Mouse (Mus musculus): ENCODE measurements around the gene Mybph. TPM values are rescaled to one million over a fixed set of nuclear protein-coding genes. Genes with fewer than 3 reads are reported as not detected.

Gene Mybph
- polyA plus RNA-seq, 1 experiment from 2014 or later: 0.10 TPM

DNA sequence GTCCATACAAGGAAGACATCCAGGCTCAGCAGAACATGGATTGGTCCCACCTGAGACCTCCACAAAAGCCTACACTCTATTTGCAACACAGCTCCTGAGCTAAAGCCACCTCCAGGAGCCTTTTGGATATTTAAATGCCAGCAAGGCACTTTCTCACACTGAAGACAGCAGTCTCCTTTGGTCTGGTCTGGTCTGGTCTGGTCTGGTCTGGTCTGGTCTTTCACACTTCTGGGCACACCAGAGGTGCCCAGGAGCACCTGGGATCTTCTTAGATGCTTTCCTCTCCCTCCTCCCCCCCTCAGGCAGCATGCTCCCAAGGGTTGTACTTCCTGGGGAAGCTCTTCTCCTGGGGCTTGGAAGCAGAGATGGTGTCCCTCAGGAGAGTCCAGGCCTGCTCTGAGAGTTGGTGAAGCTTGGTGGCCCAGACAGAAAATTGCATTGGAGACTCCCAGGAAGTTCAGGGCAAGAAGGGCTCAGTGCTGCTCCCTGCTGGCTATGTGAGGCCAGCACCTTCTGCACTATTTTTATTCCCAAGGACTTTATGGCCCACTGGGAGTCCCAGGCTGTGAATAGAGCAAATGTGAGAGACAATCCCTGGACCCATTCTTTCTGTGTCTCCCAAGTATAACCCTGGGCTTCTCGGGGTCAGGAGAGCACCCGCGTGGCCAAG lies 8.6 kb downstream of the Mybph start:
- peaks cover 12% of the 10 kb centered on the region; the same call in 1 of the 2 replicates for H3K4me1 ChIP-seq
- no peaks in the 10 kb centered on the region for H3K27me3 ChIP-seq (ENCODE audit: low read depth, poor library complexity, severe bottlenecking)
- 29% methylated on average over 3 of the region's 3 CpGs for WGBS
- H3K27ac ChIP-seq (replicated peaks): no peak overlapping the region
- no peaks in the 10 kb centered on the region for H3K36me3 ChIP-seq
- H3K9me3 ChIP-seq (replicated peaks): no peaks in the 10 kb centered on the region
- H3K4me3 ChIP-seq: no peak overlapping the region
- DNase-seq (ENCODE audit: low spot score): peak; percentile 53

- no peak for DNase-seq (ENCODE audit: low spot score)
- Histone ChIP-seq H3K4me3 (no peak overlapping the region), H3K9me3 (replicated peaks) (no peaks in the 10 kb centered on the region), H3K27ac (replicated peaks) (no peak overlapping the region), H3K27me3 (ENCODE audit: low read depth, poor library complexity, severe bottlenecking) (no peaks in the 10 kb centered on the region), H3K4me1 (0 out of 2 replicates have a peak, but pooled peaks cover 4% of the 10 kb centered on the region), H3K36me3 (no peaks in the 10 kb centered on the region)
- WGBS: 91% methylated on average over 13 of the region's 13 CpGs
Measured at GRCm38 (mm10) chr1:134204230-134204629, 11.0 kb downstream of the Mybph start.

- H3K9me3 ChIP-seq (replicated peaks): no peaks in the 10 kb centered on the region
- peak overlapping the region; percentile 33; the same call in 1 of the 2 replicates for H3K27ac ChIP-seq (replicated peaks)
- H3K27me3 ChIP-seq (ENCODE audit: low read depth, poor library complexity, severe bottlenecking): 0 out of 2 replicates have a peak, but pooled peaks cover 5% of the 10 kb centered on the region
- no peak overlapping the region for H3K4me3 ChIP-seq
- WGBS: 76% methylated on average over 9 of the region's 9 CpGs
- DNase-seq (ENCODE audit: low spot score): no peak
- H3K36me3 ChIP-seq: no peaks in the 10 kb centered on the region
- peaks cover 9% of the 10 kb centered on the region for H3K4me1 ChIP-seq
Measured at GRCm38 (mm10) chr1:134205296-134206018, 12.2 kb downstream of the Mybph start.

- H3K4me3 ChIP-seq: no peak overlapping the region
- no peaks in the 10 kb centered on the region for H3K36me3 ChIP-seq
- H3K9me3 ChIP-seq (replicated peaks): no peaks in the 10 kb centered on the region
- H3K4me1 ChIP-seq: peaks cover 15% of the 10 kb centered on the region
- H3K27me3 ChIP-seq (ENCODE audit: low read depth, poor library complexity, severe bottlenecking): 0 out of 2 replicates have a peak, but pooled peaks cover 6% of the 10 kb centered on the region
- no peak for DNase-seq (ENCODE audit: low spot score)
- no peak overlapping the region for H3K27ac ChIP-seq (replicated peaks)
- 59% methylated on average over 5 of the region's 5 CpGs for WGBS
Measured at GRCm38 (mm10) chr1:134206085-134206484, 12.8 kb downstream of the Mybph start.

DNA sequence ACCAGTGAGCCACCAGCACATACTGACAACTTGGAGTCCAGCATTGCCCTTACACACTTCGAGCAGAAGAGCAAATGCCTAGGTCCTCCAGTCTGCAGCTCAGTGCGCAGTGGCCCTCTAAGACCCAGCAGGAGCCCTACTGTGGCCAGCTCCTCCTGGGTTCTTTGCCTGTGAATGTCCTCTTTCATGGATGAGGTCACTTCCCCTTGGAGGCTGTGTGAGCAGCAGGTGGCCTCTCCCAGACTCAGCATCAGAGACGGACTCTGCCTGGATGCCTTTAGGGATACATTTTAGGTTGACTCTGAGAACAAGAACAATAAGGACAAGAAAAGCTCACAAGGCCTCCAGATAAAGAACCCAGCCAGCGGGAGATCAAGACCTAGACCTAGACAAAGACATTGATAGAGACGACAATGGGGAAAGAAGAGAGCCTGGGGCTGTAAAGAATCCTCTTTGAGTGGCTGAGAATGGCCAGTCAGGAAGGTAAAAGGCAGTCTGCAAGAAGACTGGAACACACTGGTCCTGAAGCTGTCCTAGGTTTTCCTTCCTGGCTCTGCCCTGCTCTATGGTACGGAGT lies 17.0 kb downstream of the Mybph start:
- Histone ChIP-seq H3K4me3 (no peak overlapping the region), H3K27ac (replicated peaks) (no peak overlapping the region), H3K27me3 (ENCODE audit: low read depth, poor library complexity, severe bottlenecking) (peaks cover 27% of the 10 kb centered on the region), H3K4me1 (peaks cover 34% of the 10 kb centered on the region), H3K9me3 (replicated peaks) (no peaks in the 10 kb centered on the region), H3K36me3 (no peaks in the 10 kb centered on the region)
- 53% methylated on average over 6 of the region's 6 CpGs for WGBS
- no peak for DNase-seq (ENCODE audit: low spot score)

DNA sequence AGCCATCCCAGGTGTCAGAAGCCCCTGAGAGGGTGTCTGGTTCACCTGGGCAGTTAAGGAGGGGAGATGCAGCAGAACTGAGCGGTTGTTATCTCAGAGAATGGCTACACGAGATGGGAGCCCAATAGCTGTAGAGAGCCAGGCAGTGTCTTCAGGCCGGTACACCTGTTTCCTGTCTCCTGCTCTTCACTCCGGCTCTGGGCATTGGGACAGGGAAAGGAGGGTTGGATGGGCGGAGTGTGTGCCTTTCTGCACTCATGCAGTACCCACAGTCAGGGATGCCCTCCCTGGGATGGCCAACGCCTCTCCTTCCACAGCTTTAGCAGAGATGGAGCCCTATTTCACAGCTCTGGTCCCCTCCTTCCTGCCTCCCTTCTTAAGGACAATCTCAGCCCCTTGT lies 17.8 kb downstream of the Mybph start:
- Histone ChIP-seq H3K27me3 (ENCODE audit: low read depth, poor library complexity, severe bottlenecking) (peaks cover 27% of the 10 kb centered on the region), H3K36me3 (no peaks in the 10 kb centered on the region), H3K4me3 (no peak overlapping the region), H3K4me1 (peaks cover 40% of the 10 kb centered on the region), H3K9me3 (replicated peaks) (no peaks in the 10 kb centered on the region), H3K27ac (replicated peaks) (peak overlapping the region; percentile 4; the same call in 1 of the 2 replicates)
- no peak for DNase-seq (ENCODE audit: low spot score)
- WGBS: 76% methylated on average over 6 of the region's 6 CpGs

DNA sequence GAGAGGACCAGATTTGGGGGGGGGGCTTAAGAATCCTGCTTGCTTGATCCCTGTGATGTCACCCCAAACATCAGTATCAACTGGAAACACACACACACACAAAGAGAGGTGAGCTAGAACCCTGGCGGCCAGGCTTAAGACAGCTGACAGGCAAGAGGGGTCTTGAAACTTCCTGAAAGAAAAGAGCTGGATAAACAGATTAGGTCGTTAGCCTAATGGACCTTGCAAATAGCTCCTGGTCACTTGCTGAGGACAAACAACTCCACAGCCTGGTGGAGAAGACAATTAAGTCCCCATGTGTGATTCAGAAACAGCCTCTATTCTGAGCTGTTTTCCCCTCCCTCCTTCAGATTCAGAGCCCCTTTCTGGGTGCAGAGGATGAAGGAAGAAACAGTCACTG lies 18.4 kb downstream of the Mybph start:
- no peak overlapping the region for H3K27ac ChIP-seq (replicated peaks)
- H3K27me3 ChIP-seq (ENCODE audit: low read depth, poor library complexity, severe bottlenecking): peaks cover 27% of the 10 kb centered on the region
- DNase-seq (ENCODE audit: low spot score): no peak
- peaks cover 44% of the 10 kb centered on the region for H3K4me1 ChIP-seq
- no peaks in the 10 kb centered on the region for H3K9me3 ChIP-seq (replicated peaks)
- no peak overlapping the region for H3K4me3 ChIP-seq
- H3K36me3 ChIP-seq: no peaks in the 10 kb centered on the region
- 19% methylated on average over 2 of the region's 2 CpGs for WGBS

DNA sequence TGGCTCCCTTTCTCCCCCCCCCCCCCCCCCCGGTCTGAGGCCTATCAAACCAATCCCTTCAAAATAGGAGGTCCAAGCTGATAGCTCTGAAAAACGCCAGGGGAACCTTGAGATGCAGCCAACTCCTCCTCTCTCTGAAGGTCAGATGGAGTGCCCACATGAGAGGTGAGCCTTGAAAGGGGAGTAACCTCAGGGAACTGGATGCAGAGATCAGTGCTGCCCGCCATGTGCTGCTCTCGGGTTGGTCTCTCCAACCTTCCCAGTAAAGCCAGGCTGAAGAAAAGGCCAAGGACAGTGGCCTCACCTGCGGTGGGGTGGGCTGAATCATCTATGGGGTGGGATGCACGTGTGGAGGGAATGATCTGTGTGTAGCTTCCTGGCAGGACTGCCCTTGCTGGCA lies 19.1 kb downstream of the Mybph start:
- Histone ChIP-seq H3K36me3 (no peaks in the 10 kb centered on the region), H3K4me3 (no peak overlapping the region), H3K4me1 (peaks cover 50% of the 10 kb centered on the region), H3K27ac (replicated peaks) (no peak overlapping the region), H3K27me3 (ENCODE audit: low read depth, poor library complexity, severe bottlenecking) (peaks cover 27% of the 10 kb centered on the region), H3K9me3 (replicated peaks) (no peaks in the 10 kb centered on the region)
- DNase-seq (ENCODE audit: low spot score): no peak
- WGBS: 73% methylated on average over 6 of the region's 6 CpGs

DNA sequence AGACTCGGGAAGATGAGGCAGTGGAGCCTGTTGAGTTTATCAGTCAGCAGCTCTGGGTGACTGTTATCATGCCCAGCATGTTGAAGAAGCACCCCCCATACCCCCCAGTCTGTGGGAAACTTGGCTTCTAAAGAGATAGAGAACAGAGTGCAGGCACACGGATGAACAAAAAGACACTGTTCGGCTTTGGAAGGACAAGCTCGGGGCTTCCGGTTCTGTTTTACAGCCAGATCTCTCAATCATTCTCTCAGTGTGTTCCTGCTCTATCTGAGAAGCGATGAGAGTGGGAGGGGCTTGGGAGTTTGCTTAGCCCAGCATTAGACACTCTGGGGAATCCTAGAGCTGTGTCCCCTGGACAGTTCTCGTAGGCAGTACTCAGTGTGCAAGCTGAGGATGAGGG lies 20.2 kb downstream of the Mybph start:
- peaks cover 50% of the 10 kb centered on the region for H3K4me1 ChIP-seq
- peaks cover 27% of the 10 kb centered on the region for H3K27me3 ChIP-seq (ENCODE audit: low read depth, poor library complexity, severe bottlenecking)
- H3K36me3 ChIP-seq: no peaks in the 10 kb centered on the region
- DNase-seq (ENCODE audit: low spot score): no peak
- no peak overlapping the region for H3K27ac ChIP-seq (replicated peaks)
- 86% methylated on average over 7 of the region's 7 CpGs for WGBS
- no peak overlapping the region for H3K4me3 ChIP-seq
- H3K9me3 ChIP-seq (replicated peaks): no peaks in the 10 kb centered on the region

DNA sequence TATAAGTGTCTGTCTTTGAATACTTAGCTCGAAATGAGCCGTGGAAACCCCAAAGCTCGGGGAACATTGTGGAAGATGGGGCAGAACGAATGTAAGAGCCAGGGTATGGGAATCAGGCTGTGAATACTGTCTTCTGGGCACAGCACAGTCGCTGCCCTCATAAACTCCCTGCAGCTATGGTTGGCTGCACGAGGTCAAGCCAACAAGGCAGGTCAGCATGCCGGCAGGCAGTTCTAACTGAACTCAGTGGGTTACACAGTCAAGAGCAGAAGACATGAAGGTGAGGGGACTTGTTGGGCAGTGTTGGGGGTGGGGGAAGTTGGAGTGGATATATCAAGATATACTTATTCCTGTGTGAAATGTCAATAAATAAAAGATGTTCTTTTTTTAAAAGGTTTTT lies 21.8 kb downstream of the Mybph start:
- Histone ChIP-seq H3K36me3 (no peaks in the 10 kb centered on the region), H3K27me3 (ENCODE audit: low read depth, poor library complexity, severe bottlenecking) (peaks cover 26% of the 10 kb centered on the region), H3K27ac (replicated peaks) (no peak overlapping the region; the same call in 1 of the 2 replicates), H3K9me3 (replicated peaks) (no peaks in the 10 kb centered on the region), H3K4me1 (peaks cover 49% of the 10 kb centered on the region), H3K4me3 (no peak overlapping the region)
- DNase-seq (ENCODE audit: low spot score): no peak
- WGBS: 58% methylated on average over 7 of the region's 7 CpGs

DNA sequence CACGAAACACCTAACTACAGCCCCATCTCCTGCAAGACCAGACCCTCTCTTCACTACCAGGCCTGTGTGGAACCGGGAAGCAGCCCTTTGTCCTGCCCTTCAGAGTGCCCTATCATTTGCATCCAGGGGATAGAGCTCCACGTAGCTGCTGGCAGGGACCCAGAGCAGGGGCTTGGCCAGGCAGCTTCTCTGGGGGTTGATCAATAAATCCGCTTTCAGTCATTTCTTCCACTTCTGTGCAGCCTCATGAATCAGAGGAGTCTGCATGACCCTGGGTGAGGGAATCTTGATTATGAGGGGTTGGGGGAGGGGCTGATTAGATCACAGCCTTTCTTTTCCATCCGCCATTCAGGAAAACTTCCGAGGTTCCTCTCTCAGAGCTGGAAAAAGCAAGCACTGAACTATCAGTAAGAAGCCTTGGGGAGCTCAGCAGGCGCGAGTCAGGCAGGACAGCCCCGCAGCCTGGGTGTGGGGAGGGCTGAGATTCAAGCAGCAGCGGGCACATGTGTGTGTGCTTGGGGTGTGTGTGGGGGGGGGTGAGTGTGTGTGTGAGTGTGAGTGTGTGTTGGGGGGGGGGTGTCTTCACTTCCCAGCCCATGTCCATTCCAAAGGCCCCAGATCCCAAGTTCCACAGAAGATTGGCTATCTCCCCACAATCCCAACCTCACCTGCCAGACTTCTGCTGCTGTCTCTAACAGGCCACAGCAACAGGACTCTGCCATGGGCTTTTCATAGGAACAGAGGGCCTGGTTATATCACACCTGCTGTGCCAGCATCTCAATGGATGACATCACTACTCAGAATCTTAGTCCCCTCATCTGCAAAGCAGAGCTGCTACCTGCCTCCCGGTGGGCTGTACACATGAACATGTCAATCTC lies 22.7 kb downstream of the Mybph start:
- Histone ChIP-seq H3K27me3 (ENCODE audit: low read depth, poor library complexity, severe bottlenecking) (peaks cover 21% of the 10 kb centered on the region), H3K4me3 (no peak overlapping the region), H3K36me3 (no peaks in the 10 kb centered on the region), H3K9me3 (replicated peaks) (no peaks in the 10 kb centered on the region), H3K27ac (replicated peaks) (peak overlapping the region; percentile 82), H3K4me1 (peaks cover 40% of the 10 kb centered on the region)
- 22% methylated on average over 11 of the region's 11 CpGs for WGBS
- peak; percentile 26 for DNase-seq (ENCODE audit: low spot score)

- 0 out of 2 replicates have a peak overlapping the region, but pooled peaks have one; percentile 33 for H3K27ac ChIP-seq (replicated peaks)
- H3K36me3 ChIP-seq: no peaks in the 10 kb centered on the region
- 87% methylated on average over 2 of the region's 2 CpGs for WGBS
- no peaks in the 10 kb centered on the region for H3K9me3 ChIP-seq (replicated peaks)
- peaks cover 34% of the 10 kb centered on the region for H3K4me1 ChIP-seq
- no peak for DNase-seq (ENCODE audit: low spot score)
- no peak overlapping the region for H3K4me3 ChIP-seq
- peaks cover 21% of the 10 kb centered on the region for H3K27me3 ChIP-seq (ENCODE audit: low read depth, poor library complexity, severe bottlenecking)
Measured at GRCm38 (mm10) chr1:134216629-134216971, 23.4 kb downstream of the Mybph start.
